Mouse (Mus musculus): ENCODE data around the gene Hk2. TPM values are rescaled to one million over a fixed set of nuclear protein-coding genes. Genes with fewer than 3 reads are reported as not detected.

Gene Hk2
- polyA plus RNA-seq, 1 experiment = 83.0 TPM

DNA sequence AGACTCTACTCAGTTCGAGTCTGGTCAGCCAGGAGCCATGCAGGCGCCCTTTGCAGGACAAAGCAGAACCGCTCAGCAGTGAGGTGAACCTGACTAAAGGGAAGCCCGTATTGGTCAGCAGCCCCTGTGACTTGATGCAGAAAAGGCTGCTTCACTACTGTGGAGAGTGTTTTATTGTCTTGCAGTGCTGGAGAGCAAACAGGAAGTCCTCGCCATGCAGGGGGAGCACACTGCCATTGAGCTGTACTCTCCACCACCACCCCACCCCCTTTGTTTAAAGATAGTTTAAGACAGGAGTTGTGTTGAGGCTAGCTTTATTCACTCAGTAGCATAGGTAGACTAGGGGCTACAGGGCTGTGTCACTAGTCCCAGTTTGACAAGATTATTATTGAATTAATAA, 69.0 kb downstream of the Hk2 start, which contains the start of gene Pole4:
Gene Pole4, minus strand, starts transcription at position 145 of the 400 bp plus-strand sequence.
- no peaks in the 10 kb centered on the region for H3K36me3 ChIP-seq (ENCODE audit: control insufficient read depth, insufficient read depth, low read length, poor library complexity, severe bottlenecking)
- peak within 1 kb of the TSS; percentile 58 for H3K4me3 ChIP-seq (ENCODE audit: low read depth, low read length)
- H3K9ac ChIP-seq (ENCODE audit: low read depth, poor library complexity, severe bottlenecking) = peak within 1 kb of the TSS; percentile 50
- H3K4me1 ChIP-seq (ENCODE audit: control insufficient read depth, insufficient read depth, low read length) = peaks cover 11% of the 10 kb centered on the region
- H3K27me3 ChIP-seq (ENCODE audit: control insufficient read depth, insufficient read depth, low read length, poor library complexity, severe bottlenecking) = no peaks in the 10 kb centered on the region
- H3K9me3 ChIP-seq (replicated peaks; ENCODE audit: control insufficient read depth, insufficient read depth, low read length, poor library complexity, severe bottlenecking) = no peaks in the 10 kb centered on the region
- TF ChIP-seq POLR2A (IDR thresholded peaks at IDR 0.05; ENCODE audit: insufficient read depth, low read length) (no peak), EP300 (IDR thresholded peaks at IDR 0.05; ENCODE audit: insufficient read depth, low read depth, low read length) (peak; percentile 78; the same call in 1 of the 2 replicates)
- peak within 1 kb of the TSS; percentile 93 for H3K27ac ChIP-seq (ENCODE audit: insufficient read depth, low read length)

DNA sequence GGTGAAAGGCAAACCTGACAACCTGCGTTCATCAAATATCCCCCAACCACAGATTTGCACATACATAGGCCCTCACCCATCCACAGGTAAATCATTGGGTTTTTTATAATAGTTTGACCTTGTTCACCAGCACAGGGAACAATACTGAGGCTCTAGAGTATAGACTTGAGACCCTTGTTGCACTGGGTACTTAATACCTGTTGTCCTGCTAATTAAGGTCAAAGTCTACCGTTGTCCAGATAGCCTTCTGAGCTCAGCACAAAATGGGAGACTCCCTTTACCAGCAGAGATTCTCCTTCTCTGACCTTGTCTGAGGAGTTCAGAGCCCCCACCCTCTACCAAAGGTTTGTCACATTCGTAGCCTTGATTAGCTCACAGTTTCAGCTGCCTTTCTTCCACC, 70.5 kb downstream of the Hk2 start:
- Histone ChIP-seq H3K9ac (ENCODE audit: low read depth, poor library complexity, severe bottlenecking) (peak overlapping the region; percentile 20), H3K4me3 (ENCODE audit: low read depth, low read length) (peak overlapping the region; percentile 38), H3K4me1 (ENCODE audit: control insufficient read depth, insufficient read depth, low read length) (peaks cover 11% of the 10 kb centered on the region), H3K27me3 (ENCODE audit: control insufficient read depth, insufficient read depth, low read length, poor library complexity, severe bottlenecking) (no peaks in the 10 kb centered on the region), H3K27ac (ENCODE audit: insufficient read depth, low read length) (peak overlapping the region; percentile 93), H3K9me3 (replicated peaks; ENCODE audit: control insufficient read depth, insufficient read depth, low read length, poor library complexity, severe bottlenecking) (no peaks in the 10 kb centered on the region), H3K36me3 (ENCODE audit: control insufficient read depth, insufficient read depth, low read length, poor library complexity, severe bottlenecking) (no peaks in the 10 kb centered on the region)
- TF ChIP-seq EP300 (IDR thresholded peaks at IDR 0.05; ENCODE audit: insufficient read depth, low read depth, low read length) (peak; percentile 68), POLR2A (IDR thresholded peaks at IDR 0.05; ENCODE audit: insufficient read depth, low read length) (no peak), CTCF (IDR thresholded peaks at IDR 0.05; ENCODE audit: low read depth, low read length) (no peak)

DNA sequence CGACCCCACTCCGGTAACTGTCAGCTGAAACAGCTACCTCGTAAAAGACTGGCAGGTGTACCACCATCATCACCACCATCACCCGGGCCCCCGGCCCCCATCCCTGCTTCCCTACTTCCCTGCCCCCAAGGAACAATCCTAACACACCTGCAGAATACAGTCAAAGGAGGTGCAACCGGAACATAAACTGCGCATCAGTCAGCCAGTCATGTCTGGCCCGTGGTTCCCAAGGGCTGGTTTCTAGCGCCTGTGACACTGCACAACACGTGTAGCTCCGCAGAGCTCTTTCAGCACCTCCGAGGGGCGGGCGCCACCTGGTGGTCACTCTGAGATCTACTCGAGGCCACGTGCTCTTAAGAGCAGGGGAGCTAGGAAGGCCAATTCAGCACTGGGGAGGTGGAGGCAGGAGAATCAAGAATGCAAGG, 71.6 kb downstream of the Hk2 start:
- Histone ChIP-seq H3K27me3 (ENCODE audit: control insufficient read depth, insufficient read depth, low read length, poor library complexity, severe bottlenecking) (no peaks in the 10 kb centered on the region), H3K36me3 (ENCODE audit: control insufficient read depth, insufficient read depth, low read length, poor library complexity, severe bottlenecking) (no peaks in the 10 kb centered on the region), H3K4me3 (ENCODE audit: low read depth, low read length) (peak overlapping the region; percentile 50), H3K9me3 (replicated peaks; ENCODE audit: control insufficient read depth, insufficient read depth, low read length, poor library complexity, severe bottlenecking) (no peaks in the 10 kb centered on the region), H3K4me1 (ENCODE audit: control insufficient read depth, insufficient read depth, low read length) (peaks cover 8% of the 10 kb centered on the region), H3K27ac (ENCODE audit: insufficient read depth, low read length) (0 out of 2 replicates have a peak overlapping the region, but pooled peaks have one; percentile 93), H3K9ac (ENCODE audit: low read depth, poor library complexity, severe bottlenecking) (peak overlapping the region; percentile 64)
- TF ChIP-seq CTCF (IDR thresholded peaks at IDR 0.05; ENCODE audit: low read depth, low read length) = peak; percentile 93
- TF ChIP-seq EP300 (IDR thresholded peaks at IDR 0.05; ENCODE audit: insufficient read depth, low read depth, low read length) = peak; percentile 84
- TF ChIP-seq POLR2A (IDR thresholded peaks at IDR 0.05; ENCODE audit: insufficient read depth, low read length) = no peak

DNA sequence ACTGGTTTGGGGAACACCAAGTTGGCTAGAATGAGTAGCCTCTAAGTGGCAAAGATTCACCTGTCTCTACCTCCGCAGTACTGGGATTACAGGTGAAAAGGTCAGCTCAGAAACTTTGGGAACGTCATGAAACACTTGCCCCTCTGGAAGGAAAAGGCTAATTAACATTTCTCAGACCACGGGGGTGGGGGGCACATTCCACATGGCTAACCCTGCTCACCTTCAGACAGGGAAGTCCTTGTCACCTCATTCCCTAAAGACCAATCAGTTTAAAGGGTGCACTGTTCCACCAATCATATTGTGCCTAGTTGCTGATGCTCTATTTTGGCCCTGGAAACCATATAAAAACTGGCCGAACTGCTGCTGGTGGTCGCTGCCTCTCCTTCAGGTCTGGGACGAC, 73.0 kb downstream of the Hk2 start:
- Histone ChIP-seq H3K27me3 (ENCODE audit: control insufficient read depth, insufficient read depth, low read length, poor library complexity, severe bottlenecking) (no peaks in the 10 kb centered on the region), H3K9ac (ENCODE audit: low read depth, poor library complexity, severe bottlenecking) (peak overlapping the region; percentile 64; the same call in 1 of the 2 replicates), H3K4me1 (ENCODE audit: control insufficient read depth, insufficient read depth, low read length) (peaks cover 8% of the 10 kb centered on the region), H3K36me3 (ENCODE audit: control insufficient read depth, insufficient read depth, low read length, poor library complexity, severe bottlenecking) (no peaks in the 10 kb centered on the region), H3K9me3 (replicated peaks; ENCODE audit: control insufficient read depth, insufficient read depth, low read length, poor library complexity, severe bottlenecking) (no peaks in the 10 kb centered on the region), H3K4me3 (ENCODE audit: low read depth, low read length) (no peak overlapping the region), H3K27ac (ENCODE audit: insufficient read depth, low read length) (peak overlapping the region; percentile 57)
- TF ChIP-seq CTCF (IDR thresholded peaks at IDR 0.05; ENCODE audit: low read depth, low read length) (no peak), EP300 (IDR thresholded peaks at IDR 0.05; ENCODE audit: insufficient read depth, low read depth, low read length) (peak; percentile 45; the same call in 1 of the 2 replicates), POLR2A (IDR thresholded peaks at IDR 0.05; ENCODE audit: insufficient read depth, low read length) (no peak)

DNA sequence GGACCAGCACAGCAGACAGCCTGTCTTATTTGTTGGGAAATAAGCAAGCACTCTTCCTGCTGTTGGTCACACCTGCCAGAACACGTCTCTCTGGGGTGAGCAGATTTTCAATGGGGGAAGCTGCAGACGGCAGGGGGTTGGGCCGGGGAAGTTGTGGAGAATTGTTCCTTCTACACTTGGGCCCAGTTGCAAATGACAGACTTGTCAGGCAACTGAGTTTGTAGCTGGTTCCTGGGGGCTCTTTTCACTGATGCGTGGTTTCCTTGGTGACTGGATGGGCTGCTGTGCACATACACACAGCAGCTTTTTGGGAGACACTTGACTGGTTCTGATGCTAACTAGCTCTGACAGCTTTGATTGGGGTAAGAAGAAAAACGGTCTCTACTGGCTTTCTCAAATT, 74.4 kb downstream of the Hk2 start:
- Histone ChIP-seq H3K9ac (ENCODE audit: low read depth, poor library complexity, severe bottlenecking) (no peak overlapping the region), H3K27ac (ENCODE audit: insufficient read depth, low read length) (peak overlapping the region; percentile 39), H3K4me3 (ENCODE audit: low read depth, low read length) (no peak overlapping the region), H3K36me3 (ENCODE audit: control insufficient read depth, insufficient read depth, low read length, poor library complexity, severe bottlenecking) (no peaks in the 10 kb centered on the region), H3K9me3 (replicated peaks; ENCODE audit: control insufficient read depth, insufficient read depth, low read length, poor library complexity, severe bottlenecking) (no peaks in the 10 kb centered on the region), H3K4me1 (ENCODE audit: control insufficient read depth, insufficient read depth, low read length) (peaks cover 4% of the 10 kb centered on the region), H3K27me3 (ENCODE audit: control insufficient read depth, insufficient read depth, low read length, poor library complexity, severe bottlenecking) (no peaks in the 10 kb centered on the region)
- TF ChIP-seq EP300 (IDR thresholded peaks at IDR 0.05; ENCODE audit: insufficient read depth, low read depth, low read length) (no peak), POLR2A (IDR thresholded peaks at IDR 0.05; ENCODE audit: insufficient read depth, low read length) (no peak), CTCF (IDR thresholded peaks at IDR 0.05; ENCODE audit: low read depth, low read length) (no peak)

DNA sequence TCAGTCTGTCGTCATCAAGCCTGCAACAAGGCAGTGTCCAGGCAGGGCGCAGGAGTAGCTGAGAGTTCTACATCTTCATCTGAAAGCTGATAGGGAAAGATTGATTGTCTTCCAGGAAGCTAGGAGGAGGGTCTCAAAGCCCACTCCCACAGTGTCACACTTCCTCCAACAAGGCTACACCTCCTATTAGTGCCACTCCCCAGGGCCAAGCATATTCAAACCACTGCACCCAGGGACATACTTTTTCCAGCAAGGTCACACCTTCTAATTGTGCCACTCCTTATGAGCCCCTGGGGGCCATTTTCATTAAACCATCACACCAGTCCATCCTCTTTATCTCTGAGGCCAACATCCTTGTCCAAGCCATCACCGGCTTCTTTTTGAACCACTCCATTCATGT, 77.5 kb downstream of the Hk2 start:
- TF ChIP-seq CTCF (IDR thresholded peaks at IDR 0.05; ENCODE audit: low read depth, low read length) = no peak
- TF ChIP-seq POLR2A (IDR thresholded peaks at IDR 0.05; ENCODE audit: insufficient read depth, low read length) = no peak
- no peak for TF ChIP-seq EP300 (IDR thresholded peaks at IDR 0.05; ENCODE audit: insufficient read depth, low read depth, low read length)
- H3K27ac ChIP-seq (ENCODE audit: insufficient read depth, low read length) = no peak overlapping the region
- H3K4me1 ChIP-seq (ENCODE audit: control insufficient read depth, insufficient read depth, low read length) = peaks cover 4% of the 10 kb centered on the region

More for the DNA sequence above, 77.5 kb downstream of the Hk2 start:
- Histone ChIP-seq H3K4me3 (ENCODE audit: low read depth, low read length) (no peak overlapping the region), H3K9ac (ENCODE audit: low read depth, poor library complexity, severe bottlenecking) (no peak overlapping the region), H3K27me3 (ENCODE audit: control insufficient read depth, insufficient read depth, low read length, poor library complexity, severe bottlenecking) (no peaks in the 10 kb centered on the region), H3K36me3 (ENCODE audit: control insufficient read depth, insufficient read depth, low read length, poor library complexity, severe bottlenecking) (no peaks in the 10 kb centered on the region), H3K9me3 (replicated peaks; ENCODE audit: control insufficient read depth, insufficient read depth, low read length, poor library complexity, severe bottlenecking) (no peaks in the 10 kb centered on the region)

Data from ES-Bruce4 (cell line).